Mouse (Mus musculus): ENCODE results near the gene Ubash3b.

Ubash3b gene

GRCm38 (mm10) chr9:41098065-41098464, 63.4 kb downstream of the Ubash3b start:
- no peak for DNase-seq (ENCODE audit: low read depth, low spot score)

GRCm38 (mm10) chr9:41091993-41092392, 69.5 kb downstream of the Ubash3b start:
- no peak for DNase-seq (ENCODE audit: low read depth, low spot score)

DNA sequence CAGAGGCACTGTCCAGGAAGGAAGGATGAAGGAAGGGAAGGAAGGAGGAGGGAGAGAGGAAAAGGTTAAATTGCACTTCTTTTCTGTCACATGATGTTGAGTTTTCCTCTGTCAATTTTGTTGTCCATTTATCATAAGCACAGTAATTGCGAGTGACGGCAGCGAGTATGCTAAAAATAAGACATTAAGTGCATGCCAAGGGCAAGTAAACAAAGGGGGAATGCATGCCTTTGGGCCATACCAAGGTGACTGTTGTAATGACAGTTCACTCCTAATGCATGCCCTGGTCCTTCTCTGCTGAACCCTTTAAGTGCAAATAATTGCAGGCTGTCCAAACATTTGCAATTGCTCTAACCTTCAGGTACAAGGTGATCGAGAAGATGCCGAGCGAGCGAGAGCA, 70.3 kb downstream of the Ubash3b start:
- DNase-seq (ENCODE audit: low read depth, low spot score): no peak

DNA sequence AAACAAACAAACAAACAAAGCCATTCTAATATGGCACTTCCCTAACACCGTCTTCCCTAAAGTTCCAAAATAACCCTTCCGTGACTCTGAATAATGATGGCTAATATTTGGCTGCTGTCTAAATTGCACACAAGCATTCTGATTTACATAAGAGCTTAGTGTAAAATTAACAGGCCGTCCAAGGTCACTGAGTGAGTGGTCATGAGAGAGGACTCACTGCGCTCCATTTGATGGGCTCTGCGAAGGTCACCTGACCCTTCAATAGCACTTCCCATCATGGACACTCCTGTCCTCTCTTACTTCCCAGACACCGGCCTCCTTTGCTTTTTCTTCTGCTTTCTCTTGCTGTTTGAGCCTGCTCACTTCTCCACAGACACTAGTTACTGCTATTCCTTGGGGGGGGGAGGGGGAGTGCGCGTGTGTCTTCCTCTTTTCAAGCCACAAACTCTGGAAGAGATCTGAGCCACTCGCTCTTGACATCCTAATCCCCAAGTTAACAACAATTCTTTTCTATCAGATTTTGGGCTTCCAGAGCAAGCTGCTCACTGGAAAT, 73.6 kb downstream of the Ubash3b start:
- DNase-seq (ENCODE audit: low read depth, low spot score): no peak

- peak; percentile 76 for DNase-seq (ENCODE audit: low read depth, low spot score)
Observed at GRCm38 (mm10) chr9:41084191-41084901, 77.2 kb downstream of the Ubash3b start.

DNA sequence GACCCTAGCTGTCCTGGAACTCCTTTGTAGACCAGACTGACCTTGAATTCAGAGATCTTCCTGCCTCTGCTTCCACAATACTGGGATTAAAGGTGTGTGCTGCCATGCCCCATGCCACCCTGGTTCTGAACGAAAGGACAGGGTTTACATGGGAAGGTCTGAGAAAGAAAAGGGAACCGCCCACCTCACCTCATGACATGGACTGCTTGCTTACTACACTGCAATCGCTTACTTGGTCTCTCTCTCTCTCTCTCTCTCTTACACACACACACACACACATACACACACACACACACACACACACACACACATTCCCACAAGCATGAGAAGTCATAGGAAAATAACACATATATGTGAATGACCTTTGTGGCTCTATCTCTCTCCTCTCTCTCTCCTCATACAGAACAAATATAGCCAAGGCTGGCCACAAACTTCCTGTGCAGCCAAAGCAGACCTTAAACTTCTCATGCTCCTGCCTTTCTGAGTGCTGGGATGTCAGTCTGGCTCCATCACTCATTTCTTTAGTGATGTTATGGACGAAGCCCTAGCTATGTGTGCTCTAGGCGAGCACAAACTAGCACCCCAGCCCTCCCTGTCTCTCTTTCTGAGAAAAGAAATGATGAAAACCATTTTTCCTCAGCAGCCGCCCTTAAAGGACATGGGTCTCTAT, 78.0 kb downstream of the Ubash3b start:
- DNase-seq (ENCODE audit: low read depth, low spot score): peak; percentile 57

GRCm38 (mm10) chr9:41082891-41083290, 78.6 kb downstream of the Ubash3b start:
- DNase-seq (ENCODE audit: low read depth, low spot score): peak; percentile 52

DNA sequence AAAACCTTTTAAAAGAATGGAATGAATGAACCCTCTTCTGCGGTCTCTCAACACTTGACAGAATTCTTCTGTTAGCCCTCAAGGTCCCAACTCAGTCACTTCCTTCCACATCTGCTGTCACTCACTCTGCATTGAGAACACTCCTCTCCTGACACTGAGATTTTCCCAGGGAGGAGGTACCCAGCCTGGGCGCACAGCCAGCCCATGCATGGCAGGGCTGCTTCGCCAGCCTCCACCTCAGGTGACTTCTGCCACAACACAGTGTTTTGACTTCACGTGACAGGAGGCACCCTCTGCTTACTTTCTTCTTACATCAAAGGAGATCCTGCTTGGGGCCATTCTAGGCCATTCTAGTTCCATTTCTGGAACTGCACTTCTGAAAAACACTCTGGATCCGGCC, 80.6 kb downstream of the Ubash3b start:
- DNase-seq (ENCODE audit: low read depth, low spot score): peak; percentile 84

GRCm38 (mm10) chr9:41079428-41080155, 81.9 kb downstream of the Ubash3b start:
- peak; percentile 51 for DNase-seq (ENCODE audit: low read depth, low spot score)

GRCm38 (mm10) chr9:41078198-41078597, 83.3 kb downstream of the Ubash3b start:
- DNase-seq (ENCODE audit: low read depth, low spot score): no peak

DNA sequence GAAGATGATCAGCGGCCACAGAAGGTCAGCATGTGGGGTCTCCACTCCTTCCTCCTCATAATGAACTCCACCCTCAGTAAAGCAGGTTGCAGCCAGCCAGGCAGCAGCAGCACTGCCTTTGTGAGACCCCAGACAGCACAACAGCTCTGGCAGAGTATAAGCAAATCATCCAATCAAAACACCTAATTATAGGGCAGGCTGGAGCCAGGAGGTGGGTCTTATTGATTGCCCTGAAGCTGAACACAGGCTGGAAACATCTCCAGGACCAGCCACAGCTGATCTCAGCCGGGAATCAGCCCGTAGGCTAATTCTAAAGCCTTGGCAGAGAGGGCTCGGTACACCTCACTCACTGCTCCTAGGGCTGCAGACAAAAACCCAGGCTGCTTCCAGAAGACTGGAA, 85.3 kb downstream of the Ubash3b start:
- no peak for DNase-seq (ENCODE audit: low read depth, low spot score)

DNA sequence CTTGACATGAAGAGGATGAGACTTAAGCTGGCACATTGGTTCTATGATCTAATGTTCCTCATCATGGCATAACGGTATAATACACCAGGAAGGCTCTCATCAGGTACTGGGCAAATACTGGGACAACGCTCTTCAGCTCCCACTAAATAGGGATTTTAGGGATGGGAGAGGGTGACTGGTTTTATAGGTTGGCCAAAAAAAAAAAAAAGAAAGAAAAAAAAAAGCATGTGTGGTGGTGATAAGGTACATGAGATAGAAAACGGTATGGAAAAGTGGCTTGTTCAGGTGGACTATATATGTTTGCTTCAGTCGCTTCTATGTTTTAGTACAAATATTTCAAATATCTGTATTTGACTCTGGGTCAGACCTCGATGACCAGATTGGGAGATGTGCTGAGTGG, 86.0 kb downstream of the Ubash3b start:
- DNase-seq (ENCODE audit: low read depth, low spot score): no peak

- peak; percentile 89 for DNase-seq (ENCODE audit: low read depth, low spot score)
Observed at GRCm38 (mm10) chr9:41073196-41074009, 88.1 kb downstream of the Ubash3b start.

- DNase-seq (ENCODE audit: low read depth, low spot score): peak; percentile 78
Observed at GRCm38 (mm10) chr9:41072786-41073185, 88.7 kb downstream of the Ubash3b start.

GRCm38 (mm10) chr9:41071906-41072511, 89.5 kb downstream of the Ubash3b start:
- peak; percentile 27 for DNase-seq (ENCODE audit: low read depth, low spot score)

- DNase-seq (ENCODE audit: low read depth, low spot score): no peak
Observed at GRCm38 (mm10) chr9:41070761-41071181, 90.7 kb downstream of the Ubash3b start.

DNA sequence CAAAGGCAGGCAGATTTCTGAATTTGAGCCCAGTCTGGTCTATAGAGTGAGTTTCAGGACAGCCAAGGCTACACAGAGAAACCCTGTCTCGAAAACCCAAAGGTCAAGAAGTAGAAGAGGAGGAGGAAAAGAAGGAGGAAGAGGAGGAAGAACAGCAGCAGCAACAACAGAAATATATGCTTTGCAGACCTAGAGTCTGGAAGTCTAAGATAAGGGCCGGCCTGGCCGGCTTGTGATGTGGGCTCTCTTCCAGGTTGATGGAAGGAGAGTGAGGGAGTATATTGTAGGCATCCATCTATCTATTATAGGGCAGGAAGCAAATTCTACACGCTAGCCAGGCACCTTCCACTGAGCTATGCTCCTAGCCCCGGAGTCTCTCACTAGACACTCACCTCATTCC, 92.0 kb downstream of the Ubash3b start:
- no peak for DNase-seq (ENCODE audit: low read depth, low spot score)

GRCm38 (mm10) chr9:41061446-41061845, 100.1 kb downstream of the Ubash3b start:
- no peak for DNase-seq (ENCODE audit: low read depth, low spot score)

DNA sequence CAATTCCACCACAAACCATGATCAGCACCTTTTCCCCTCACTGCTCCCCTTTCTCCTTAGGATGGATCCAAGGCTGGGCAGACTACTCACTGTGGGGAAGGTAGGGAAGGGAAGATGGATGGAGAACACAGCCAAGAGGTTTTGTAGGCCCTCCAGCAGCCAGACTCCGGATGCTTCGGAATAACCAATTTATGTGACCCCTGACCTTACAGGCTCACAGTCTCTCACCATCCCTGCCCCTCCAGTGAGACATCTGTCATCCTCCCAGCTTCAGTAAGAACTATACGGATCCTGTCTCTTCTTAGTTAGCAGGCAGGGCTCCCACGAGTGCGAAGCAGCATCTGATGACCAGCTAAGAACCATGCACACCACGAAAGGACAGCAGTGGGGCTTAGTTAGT, 100.9 kb downstream of the Ubash3b start:
- DNase-seq (ENCODE audit: low read depth, low spot score): no peak

DNA sequence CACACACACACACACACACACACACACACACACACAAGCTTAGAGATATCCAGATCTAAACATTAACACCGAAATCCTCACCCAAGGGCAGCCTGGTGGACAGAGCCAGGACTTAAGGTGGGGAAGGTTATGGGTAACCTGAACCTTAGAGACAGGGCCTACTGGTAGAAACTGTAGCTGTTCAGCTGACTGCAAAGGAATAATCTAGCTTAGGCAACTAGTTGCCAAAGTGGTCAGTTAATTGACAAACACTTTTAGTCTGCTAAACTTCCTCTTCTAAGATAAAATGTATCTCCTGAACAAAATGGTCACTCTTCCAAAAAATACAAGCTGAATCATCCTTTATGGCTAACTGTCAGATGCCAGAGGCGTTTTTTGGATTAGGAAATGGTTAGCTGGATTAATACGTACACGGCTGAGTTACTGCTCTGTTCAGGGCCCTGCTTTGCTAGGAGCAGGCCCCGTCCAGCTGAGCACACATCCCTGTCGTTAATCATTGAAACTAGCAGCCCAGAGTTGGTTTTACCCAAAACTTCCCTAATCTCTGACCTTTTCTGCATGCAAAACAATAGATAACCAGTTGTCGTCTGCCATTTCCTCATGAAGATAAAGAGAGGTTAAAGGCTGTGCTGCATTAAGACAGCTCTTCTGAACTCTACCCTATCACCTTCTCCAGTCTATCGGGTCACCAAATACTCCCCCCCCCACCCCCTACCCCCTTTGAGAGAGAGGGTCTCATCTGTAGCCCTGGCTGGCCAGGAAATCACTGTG, 102.5 kb downstream of the Ubash3b start:
- no peak for DNase-seq (ENCODE audit: low read depth, low spot score)
